Mouse (Mus musculus): ENCODE results near the gene Tbl3. TPM values are rescaled to one million over a fixed set of nuclear protein-coding genes. Genes with fewer than 3 reads are reported as not detected.
"Not testable (repeated sequence)": the region's sequence is repeated elsewhere in the genome, so short reads cannot be mapped to it uniquely, and the experiment has no call there.

Tbl3 gene
- polyA plus RNA-seq, 1 experiment, result 60.6 TPM

DNA sequence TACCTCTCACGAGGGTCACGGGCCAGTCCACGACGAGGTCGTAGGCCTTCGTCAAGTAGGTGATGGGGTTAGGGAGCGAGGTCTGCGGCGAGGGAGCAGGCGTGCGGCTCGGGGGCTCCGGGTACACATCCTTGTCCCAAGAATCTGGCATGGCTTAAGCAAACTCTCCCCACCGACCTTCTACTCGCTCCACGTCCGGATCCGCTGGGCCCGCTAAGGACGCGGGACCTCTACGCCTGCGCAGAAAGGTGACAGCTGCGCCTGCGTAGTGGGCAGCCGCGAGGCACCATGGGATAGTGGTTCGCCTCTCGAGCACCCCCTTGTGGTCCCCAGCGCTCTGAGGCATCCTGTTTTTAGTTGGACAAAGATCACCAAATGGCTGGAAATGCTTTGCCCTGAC is 16.7 kb upstream of the Tbl3 start, which contains the start of gene Ndufb10:
TSS of gene Ndufb10 (minus strand) at position 295 of the 400 bp plus-strand sequence.
- TF ChIP-seq POLR2A (IDR thresholded peaks at IDR 0.05; ENCODE audit: borderline replicate concordance, insufficient read depth, low read length) (peak; percentile 96), CTCF (IDR thresholded peaks at IDR 0.05; ENCODE audit: borderline replicate concordance, insufficient read depth, low read depth, low read length) (peak; percentile 92)
- WGBS, result 0% methylated on average over 30 of the region's 30 CpGs
- Histone ChIP-seq H3K27me3 (ENCODE audit: control insufficient read depth, insufficient read depth, low read length) (no peaks in the 10 kb centered on the region), H3K4me3 (replicated peaks; ENCODE audit: insufficient read depth, low read depth, low read length) (peak within 1 kb of the TSS; percentile 91), H3K4me1 (ENCODE audit: control insufficient read depth, insufficient read depth, low read length) (peaks cover 4% of the 10 kb centered on the region), H3K27ac (ENCODE audit: insufficient read depth, low read length) (peak within 1 kb of the TSS; percentile 78)
- DNase-seq, result peak; percentile 94 to 98

- no peak for DNase-seq
- WGBS, result under 1% methylated on average over 15 of the region's 15 CpGs
- H3K27ac ChIP-seq (ENCODE audit: insufficient read depth, low read length), result peak overlapping the region; percentile 78
- no peaks in the 10 kb centered on the region for H3K27me3 ChIP-seq (ENCODE audit: control insufficient read depth, insufficient read depth, low read length)
- peaks cover 4% of the 10 kb centered on the region for H3K4me1 ChIP-seq (ENCODE audit: control insufficient read depth, insufficient read depth, low read length)
- no peak for TF ChIP-seq CTCF (IDR thresholded peaks at IDR 0.05; ENCODE audit: borderline replicate concordance, insufficient read depth, low read depth, low read length)
- no peak for TF ChIP-seq POLR2A (IDR thresholded peaks at IDR 0.05; ENCODE audit: borderline replicate concordance, insufficient read depth, low read length)
- H3K4me3 ChIP-seq (replicated peaks; ENCODE audit: insufficient read depth, low read depth, low read length), result peak overlapping the region; percentile 91
Observed at GRCm38 (mm10) chr17:24723881-24724180, 16.4 kb upstream of the Tbl3 start.

- TF ChIP-seq POLR2A (IDR thresholded peaks at IDR 0.05; ENCODE audit: borderline replicate concordance, insufficient read depth, low read length), result no peak
- no peak for TF ChIP-seq CTCF (IDR thresholded peaks at IDR 0.05; ENCODE audit: borderline replicate concordance, insufficient read depth, low read depth, low read length)
- DNase-seq, result no peak
- WGBS, result 2% methylated on average over 12 of the region's 12 CpGs
- Histone ChIP-seq H3K27ac (ENCODE audit: insufficient read depth, low read length) (peak overlapping the region; percentile 78; the same call in 1 of the 2 replicates), H3K27me3 (ENCODE audit: control insufficient read depth, insufficient read depth, low read length) (no peaks in the 10 kb centered on the region), H3K4me1 (ENCODE audit: control insufficient read depth, insufficient read depth, low read length) (peaks cover 4% of the 10 kb centered on the region), H3K4me3 (replicated peaks; ENCODE audit: insufficient read depth, low read depth, low read length) (peak overlapping the region; percentile 91)
Observed at GRCm38 (mm10) chr17:24723122-24723880, 15.8 kb upstream of the Tbl3 start.

GRCm38 (mm10) chr17:24722220-24722924 is 14.9 kb upstream of the Tbl3 start:
- 0 out of 2 replicates have a peak, but pooled peaks have one; percentile 14 for TF ChIP-seq POLR2A (IDR thresholded peaks at IDR 0.05; ENCODE audit: borderline replicate concordance, insufficient read depth, low read length)
- no peak for TF ChIP-seq CTCF (IDR thresholded peaks at IDR 0.05; ENCODE audit: borderline replicate concordance, insufficient read depth, low read depth, low read length)
- no peak overlapping the region for H3K27ac ChIP-seq (ENCODE audit: insufficient read depth, low read length)
- DNase-seq, result no peak
- H3K4me1 ChIP-seq (ENCODE audit: control insufficient read depth, insufficient read depth, low read length), result peaks cover 4% of the 10 kb centered on the region
- H3K4me3 ChIP-seq (replicated peaks; ENCODE audit: insufficient read depth, low read depth, low read length), result no peak overlapping the region
- 30% methylated on average over 13 of the region's 13 CpGs for WGBS
- no peaks in the 10 kb centered on the region for H3K27me3 ChIP-seq (ENCODE audit: control insufficient read depth, insufficient read depth, low read length)

- not testable (repeated sequence) for H3K4me3 ChIP-seq (replicated peaks; ENCODE audit: insufficient read depth, low read depth, low read length); DNase-seq
- 60% methylated on average over 7 of the region's 7 CpGs for WGBS
Observed at GRCm38 (mm10) chr17:24721383-24721955, 14.0 kb upstream of the Tbl3 start.

DNA sequence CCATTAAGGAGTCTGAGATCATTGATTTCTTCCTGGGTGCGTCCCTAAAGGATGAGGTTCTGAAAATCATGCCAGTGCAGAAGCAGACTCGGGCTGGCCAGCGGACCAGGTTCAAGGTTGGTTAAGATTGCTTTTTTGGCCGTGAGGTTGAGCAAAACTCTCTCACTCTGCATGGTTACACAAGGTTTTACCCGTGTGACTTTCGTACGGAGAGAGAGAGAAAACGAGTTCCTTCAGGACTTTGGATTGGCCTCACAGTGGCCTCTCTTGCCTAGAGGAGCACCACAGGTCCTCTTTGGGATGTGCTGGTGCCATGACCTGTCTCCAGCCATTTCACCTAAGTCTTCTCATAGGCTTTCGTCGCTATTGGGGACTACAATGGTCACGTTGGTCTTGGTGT is 13.2 kb upstream of the Tbl3 start:
- H3K4me3 ChIP-seq (replicated peaks; ENCODE audit: insufficient read depth, low read depth, low read length), result peak overlapping the region; percentile 37
- H3K27ac ChIP-seq (ENCODE audit: insufficient read depth, low read length), result not testable (repeated sequence)
- under 1% methylated on average over 11 of the region's 11 CpGs for WGBS

More at GRCm38 (mm10) chr17:24721383-24721955, 14.0 kb upstream of the Tbl3 start:
- not testable (repeated sequence) for H3K27me3 ChIP-seq (ENCODE audit: control insufficient read depth, insufficient read depth, low read length); H3K27ac ChIP-seq (ENCODE audit: insufficient read depth, low read length); H3K4me1 ChIP-seq (ENCODE audit: control insufficient read depth, insufficient read depth, low read length)

DNA sequence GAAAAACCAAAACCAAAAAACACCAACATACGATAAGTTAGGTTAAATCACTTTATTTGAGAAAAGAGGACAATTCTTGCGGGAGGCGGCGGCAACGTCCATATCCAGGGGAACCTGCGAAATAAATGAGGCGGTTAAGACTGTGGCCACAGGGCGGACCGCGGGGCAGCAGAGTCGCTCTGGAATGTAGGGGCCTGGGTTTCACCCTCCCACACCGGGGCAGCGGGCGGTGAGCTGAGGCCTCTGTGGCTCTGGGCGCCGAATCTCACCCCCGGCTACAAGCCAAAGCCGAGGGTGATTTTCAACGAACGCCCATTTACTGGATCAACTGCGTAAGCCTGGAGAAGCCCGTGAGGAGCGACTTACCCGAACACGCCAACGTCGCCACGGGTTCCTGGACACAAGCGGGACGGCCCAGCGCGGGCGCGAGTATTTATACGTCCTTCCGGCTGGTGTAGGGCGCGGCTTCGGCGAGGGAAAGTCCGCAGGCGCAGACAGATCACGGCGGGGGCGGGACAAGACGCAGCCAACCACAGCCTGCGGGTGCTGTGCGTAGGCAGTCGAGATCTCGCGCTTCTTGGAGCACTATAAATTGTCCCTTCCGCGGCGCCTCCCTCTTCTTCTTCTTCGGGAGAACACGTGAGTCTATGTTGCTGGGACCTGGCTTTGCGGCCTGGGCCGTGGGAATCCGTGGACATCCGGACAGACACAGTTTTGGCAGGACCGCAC is 12.2 kb upstream of the Tbl3 start:
- peaks cover 4% of the 10 kb centered on the region for H3K4me1 ChIP-seq (ENCODE audit: control insufficient read depth, insufficient read depth, low read length)
- under 1% methylated on average over 61 of the region's 61 CpGs for WGBS
- H3K27ac ChIP-seq (ENCODE audit: insufficient read depth, low read length), result peak overlapping the region; percentile 52
- peak overlapping the region; percentile 88 for H3K4me3 ChIP-seq (replicated peaks; ENCODE audit: insufficient read depth, low read depth, low read length)
- TF ChIP-seq POLR2A (IDR thresholded peaks at IDR 0.05; ENCODE audit: borderline replicate concordance, insufficient read depth, low read length) (peak; percentile 96), CTCF (IDR thresholded peaks at IDR 0.05; ENCODE audit: borderline replicate concordance, insufficient read depth, low read depth, low read length) (no peak)
- H3K27me3 ChIP-seq (ENCODE audit: control insufficient read depth, insufficient read depth, low read length), result no peaks in the 10 kb centered on the region
- peak; percentile 97 to 99 for DNase-seq

More for the DNA sequence above, 13.2 kb upstream of the Tbl3 start:
- H3K27me3 ChIP-seq (ENCODE audit: control insufficient read depth, insufficient read depth, low read length); H3K4me1 ChIP-seq (ENCODE audit: control insufficient read depth, insufficient read depth, low read length); DNase-seq: not testable (repeated sequence)

DNA sequence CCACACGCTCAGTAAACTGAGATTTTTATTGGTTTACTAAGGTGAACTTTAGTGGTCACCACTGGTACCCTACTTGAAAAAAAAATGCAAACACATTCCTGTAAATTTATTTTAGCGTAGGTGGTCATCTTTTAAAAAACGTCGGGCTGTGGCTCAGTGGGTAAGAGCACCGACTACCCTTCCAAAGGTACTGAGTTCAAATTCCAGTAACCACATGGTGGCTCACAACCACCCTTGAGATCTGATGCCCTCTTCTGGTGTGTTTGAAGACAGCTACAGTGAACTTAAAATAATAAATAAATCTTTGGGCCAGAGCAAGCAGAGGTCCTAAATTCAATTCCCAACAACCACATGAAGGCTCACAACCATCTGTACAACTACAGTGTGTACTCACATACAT is 11.5 kb upstream of the Tbl3 start:
- not testable (repeated sequence) for DNase-seq; H3K27ac ChIP-seq (ENCODE audit: insufficient read depth, low read length); H3K27me3 ChIP-seq (ENCODE audit: control insufficient read depth, insufficient read depth, low read length); H3K4me1 ChIP-seq (ENCODE audit: control insufficient read depth, insufficient read depth, low read length)
- 70% methylated on average over 5 of the region's 5 CpGs for WGBS
- peak overlapping the region; percentile 66 for H3K4me3 ChIP-seq (replicated peaks; ENCODE audit: insufficient read depth, low read depth, low read length)

Data from cerebellum, adult 2 months (tissue).